Mouse (Mus musculus): ENCODE data around the gene Chmp1a.

The Chmp1a gene

GRCm38 (mm10) chr8:123155177-123155576 lies 57.4 kb downstream of the Chmp1a start:
- DNase-seq (ENCODE audit: low spot score) = no peak
